Mouse (Mus musculus) kidney, postnatal 4 days (tissue): ENCODE measurements around the gene Celf1.
"Not testable (repeated sequence)": the region's sequence is repeated elsewhere in the genome, so short reads cannot be mapped to it uniquely, and the experiment has no call there.

Experiments used
- DNase-seq, 2 experiments: peaks; one replicate each; pipeline ENCODE4 v3.0.0; 2021; ENCODE audit warnings: mixed read lengths in 2 of 2

The Celf1 gene

GRCm38 (mm10) chr2:90941744-90942143 lies 1.6 kb downstream of the Celf1 start:
- no peak for DNase-seq

- no peak for DNase-seq
Measured at GRCm38 (mm10) chr2:90950149-90950548, 10.0 kb downstream of the Celf1 start.

- DNase-seq, result no peak
Measured at GRCm38 (mm10) chr2:90950582-90951194, 10.5 kb downstream of the Celf1 start.

- DNase-seq, result no peak
Measured at GRCm38 (mm10) chr2:90953461-90953860, 13.3 kb downstream of the Celf1 start.

- no peak for DNase-seq
Measured at GRCm38 (mm10) chr2:90956053-90956452, 15.9 kb downstream of the Celf1 start.

GRCm38 (mm10) chr2:90958856-90959255 lies 18.7 kb downstream of the Celf1 start:
- DNase-seq, result no peak

GRCm38 (mm10) chr2:90960012-90960411 lies 19.8 kb downstream of the Celf1 start:
- no peak for DNase-seq

GRCm38 (mm10) chr2:90963304-90963703 lies 23.1 kb downstream of the Celf1 start:
- DNase-seq, result no peak

- DNase-seq, result peak in 1 of 2 experiments; percentile 12
Measured at GRCm38 (mm10) chr2:90964811-90965465, 24.8 kb downstream of the Celf1 start.

GRCm38 (mm10) chr2:90965466-90966080 lies 25.4 kb downstream of the Celf1 start:
- DNase-seq, result no peak

GRCm38 (mm10) chr2:90970606-90971005 lies 30.4 kb downstream of the Celf1 start:
- DNase-seq, result no peak

GRCm38 (mm10) chr2:90974101-90974500 lies 33.9 kb downstream of the Celf1 start:
- DNase-seq, result no peak

GRCm38 (mm10) chr2:90975181-90975835 lies 35.1 kb downstream of the Celf1 start:
- no peak for DNase-seq

- DNase-seq, result no peak
Measured at GRCm38 (mm10) chr2:90976590-90976989, 36.4 kb downstream of the Celf1 start.

- no peak for DNase-seq
Measured at GRCm38 (mm10) chr2:90977291-90977690, 37.1 kb downstream of the Celf1 start.

GRCm38 (mm10) chr2:90986055-90986454 lies 45.9 kb downstream of the Celf1 start:
- DNase-seq, result no peak

- no peak for DNase-seq
Measured at GRCm38 (mm10) chr2:91008536-91008935, 68.4 kb downstream of the Celf1 start.

GRCm38 (mm10) chr2:91013881-91014280 lies 73.7 kb downstream of the Celf1 start:
- DNase-seq, result no peak

GRCm38 (mm10) chr2:91015386-91015785 lies 75.2 kb downstream of the Celf1 start:
- DNase-seq, result no peak

GRCm38 (mm10) chr2:91018061-91018788 lies 78.0 kb downstream of the Celf1 start:
- DNase-seq, result peak in 1 of 2 experiments; percentile 21

GRCm38 (mm10) chr2:91019911-91020310 lies 79.7 kb downstream of the Celf1 start:
- no peak for DNase-seq

GRCm38 (mm10) chr2:91022266-91022665 lies 82.1 kb downstream of the Celf1 start:
- DNase-seq, result not testable (repeated sequence)

- DNase-seq, result no peak
Measured at GRCm38 (mm10) chr2:91023131-91023530, 82.9 kb downstream of the Celf1 start.
